Mouse (Mus musculus) spleen, embryonic (tissue): ENCODE results near the gene Theg.

Source experiments
- CTCF ChIA-PET: fragments of 350-600 bp; sonication (Branson Sonifier 250); formaldehyde crosslinking; loops from one replicate; lab custom pipeline; 2022; lab: Charles Lee

Theg gene

DNA sequence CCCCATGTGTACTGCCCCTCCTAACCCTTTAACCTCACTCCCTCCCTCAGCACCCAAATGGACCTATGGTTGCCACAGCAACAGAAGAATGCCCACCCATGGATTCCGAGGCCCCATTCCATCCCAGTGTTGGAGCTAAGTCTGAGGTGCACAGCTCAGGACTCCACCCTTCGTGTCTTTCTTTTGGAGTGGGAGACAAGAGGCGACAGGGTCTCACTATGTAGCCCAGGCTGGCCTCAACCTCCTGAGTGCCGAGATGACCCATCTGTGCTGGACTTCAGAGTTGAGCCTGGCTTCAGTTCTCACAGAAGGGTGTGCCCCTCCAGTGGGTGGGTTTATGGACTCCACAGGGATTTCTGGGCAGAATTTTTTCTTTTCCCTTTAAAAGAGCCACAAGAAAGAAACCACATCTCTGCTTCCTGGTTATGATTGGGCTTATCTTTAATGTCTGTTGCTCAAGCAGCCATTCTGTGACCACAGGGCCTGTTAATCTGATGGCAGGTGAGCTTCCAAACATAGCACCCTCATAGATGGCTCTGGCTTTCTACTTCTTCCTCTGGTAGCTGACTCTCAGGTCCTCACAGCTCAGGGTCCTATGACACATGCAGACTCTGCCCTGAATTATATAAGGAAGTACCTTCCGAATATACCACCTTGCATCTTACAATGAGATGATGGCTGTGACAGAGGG is at the start of gene Theg:
TSS of gene Theg (minus strand) at position 271 of the 691 bp plus-strand sequence.
- CTCF ChIA-PET: no interaction called here

DNA sequence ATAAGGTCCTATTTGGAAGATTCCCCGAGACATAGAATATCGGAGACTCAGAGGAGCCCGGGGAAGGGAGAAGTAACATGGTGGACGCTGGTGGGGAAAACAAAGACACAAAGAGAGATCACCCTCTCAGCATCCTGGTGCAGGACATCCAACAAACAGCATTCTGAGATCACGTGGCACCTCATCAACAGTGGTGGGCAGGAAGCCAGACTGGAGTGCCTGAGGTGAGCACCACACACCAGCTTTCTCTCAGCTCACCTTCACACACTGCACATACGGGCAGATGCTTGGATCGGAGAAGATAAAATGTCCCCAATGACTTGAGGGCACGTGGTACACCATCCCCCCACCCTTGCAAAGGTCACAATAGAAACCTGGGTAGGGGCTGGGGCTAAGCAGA is 49.2 kb upstream of the Theg start:
- CTCF ChIA-PET: no interaction called here

DNA sequence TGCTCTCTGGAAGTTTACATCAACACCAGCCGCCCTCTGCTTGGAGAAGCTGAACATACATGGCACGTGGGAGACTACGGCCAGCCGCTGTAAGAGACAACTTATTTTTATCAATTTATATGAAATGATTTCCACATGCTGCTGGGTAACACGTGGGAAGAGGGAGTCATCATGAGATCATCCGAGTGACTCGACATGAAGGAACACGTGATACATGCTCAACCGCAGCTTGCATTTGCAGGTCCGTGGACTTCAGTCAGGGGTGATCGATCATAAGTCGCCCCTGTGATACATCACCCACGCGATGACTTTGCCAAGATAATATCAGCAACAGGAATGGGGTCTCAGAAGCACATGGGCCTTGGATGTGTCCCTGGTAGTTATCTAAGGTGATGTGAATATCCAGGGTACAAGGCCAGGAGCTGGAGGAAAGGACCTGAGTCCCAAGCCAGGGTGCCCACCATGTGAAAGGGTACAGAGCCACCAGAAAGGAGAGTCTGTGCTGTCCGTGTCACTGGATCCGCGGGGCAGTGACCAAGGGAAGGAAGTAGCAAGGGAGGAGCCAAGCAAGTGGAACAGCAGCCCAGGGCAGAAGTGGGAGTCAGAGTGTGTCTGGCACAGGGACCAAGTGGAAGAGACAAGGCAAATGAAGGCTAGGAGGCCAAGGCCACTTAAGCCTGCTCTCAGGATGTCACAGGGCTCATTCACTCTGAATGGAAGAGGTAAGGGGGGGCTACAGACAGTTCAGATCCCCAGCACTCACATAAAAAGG is 46.1 kb upstream of the Theg start:
- CTCF ChIA-PET: no interaction called here

DNA sequence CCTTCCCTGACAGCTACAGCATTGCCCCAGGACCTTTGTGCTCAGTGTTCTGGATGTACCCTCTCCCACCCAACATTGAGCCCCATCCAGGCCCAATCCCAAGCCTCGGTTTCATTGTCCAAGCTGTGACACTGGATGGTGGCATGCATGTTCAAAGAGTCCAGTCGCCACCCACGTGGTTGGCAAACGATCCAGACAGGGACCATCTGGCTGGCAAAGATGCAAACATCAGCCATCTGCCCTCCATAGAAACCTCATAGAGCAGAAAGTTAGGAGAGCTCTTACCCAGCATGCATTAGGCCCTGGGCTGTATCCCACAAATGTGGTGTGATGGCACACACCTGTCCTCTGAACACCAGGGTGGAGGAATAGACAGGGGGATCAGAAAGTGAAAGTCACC is 44.3 kb upstream of the Theg start:
- CTCF ChIA-PET: no interaction called here

DNA sequence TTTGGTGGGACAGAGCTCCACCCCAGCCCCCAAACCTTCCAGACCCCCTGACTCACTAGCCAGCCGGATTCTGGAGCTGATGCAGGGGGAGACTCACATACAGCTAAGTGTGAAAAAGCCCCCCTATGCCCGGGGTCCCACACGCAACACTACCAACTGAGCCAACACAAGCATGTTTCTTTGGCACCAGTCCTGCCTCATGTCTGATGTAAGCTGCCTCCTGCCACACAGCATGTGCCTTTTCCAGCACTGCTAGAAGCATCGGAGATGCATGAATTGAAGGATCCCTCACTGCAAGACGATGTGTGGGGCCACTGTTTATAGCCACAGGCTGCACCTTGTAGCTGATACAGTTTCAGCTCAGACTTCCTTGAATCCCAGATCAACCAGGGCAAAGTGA is 41.2 kb upstream of the Theg start:
- CTCF ChIA-PET: no interaction called here

DNA sequence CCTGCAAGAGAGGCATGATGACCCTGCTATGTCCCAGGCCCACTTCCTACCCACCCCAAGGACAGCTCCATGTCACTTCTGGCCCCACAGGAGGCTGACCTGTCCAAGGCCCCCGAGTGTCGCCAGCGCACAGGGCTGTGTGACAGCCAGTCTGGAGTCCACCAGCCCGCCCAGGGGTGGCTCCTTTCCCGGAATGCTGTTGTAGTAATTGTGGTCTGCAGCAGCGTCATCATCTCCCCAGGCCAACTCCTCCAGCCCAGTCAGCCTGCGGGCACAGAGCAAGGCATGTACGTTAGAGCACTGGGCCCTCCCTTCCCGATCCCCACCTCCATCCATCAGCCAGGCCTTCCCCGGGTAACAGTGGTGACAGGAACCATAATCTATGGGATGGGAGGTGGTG is 39.0 kb upstream of the Theg start:
- CTCF ChIA-PET: no interaction called here

DNA sequence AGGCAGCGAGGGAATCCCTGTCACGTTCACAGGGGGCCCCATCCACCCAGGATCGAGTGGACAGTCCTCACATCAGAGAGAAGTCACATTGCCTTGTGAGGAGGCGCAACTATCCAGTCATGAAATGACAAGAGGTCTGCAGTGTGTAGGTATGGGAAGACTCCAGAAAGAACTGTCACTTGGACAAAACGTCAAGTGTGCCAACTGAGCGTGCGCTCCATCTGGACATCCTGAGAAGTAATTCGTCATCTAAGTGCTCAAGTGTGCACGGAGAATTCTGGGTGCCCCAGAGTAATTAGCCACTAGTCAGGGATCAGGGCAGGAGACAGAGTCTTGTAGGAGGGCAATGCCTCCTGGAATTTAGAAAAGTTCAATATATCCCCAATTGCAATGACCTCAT is 38.3 kb upstream of the Theg start:
- CTCF ChIA-PET: no interaction called here

DNA sequence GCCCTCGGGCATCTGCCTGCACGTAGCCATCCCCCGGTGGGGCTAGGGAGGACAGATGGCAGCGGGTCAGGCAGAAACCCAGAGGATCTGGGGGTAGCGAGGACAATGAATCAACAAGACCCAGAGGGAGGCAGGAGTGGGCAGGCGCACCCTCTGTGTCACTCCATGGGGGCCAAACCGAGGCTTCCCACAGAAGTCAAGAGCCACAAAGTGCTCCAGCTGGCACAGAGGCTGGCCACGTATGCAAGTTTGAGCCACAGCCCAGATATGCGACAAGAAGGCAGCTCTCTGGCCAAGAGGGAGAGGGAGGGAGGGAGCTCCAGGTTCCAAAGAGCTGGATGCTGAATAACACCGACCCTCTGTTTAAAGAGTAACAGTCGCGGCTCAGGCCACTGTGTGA is 36.8 kb upstream of the Theg start:
- CTCF ChIA-PET: no interaction called here

DNA sequence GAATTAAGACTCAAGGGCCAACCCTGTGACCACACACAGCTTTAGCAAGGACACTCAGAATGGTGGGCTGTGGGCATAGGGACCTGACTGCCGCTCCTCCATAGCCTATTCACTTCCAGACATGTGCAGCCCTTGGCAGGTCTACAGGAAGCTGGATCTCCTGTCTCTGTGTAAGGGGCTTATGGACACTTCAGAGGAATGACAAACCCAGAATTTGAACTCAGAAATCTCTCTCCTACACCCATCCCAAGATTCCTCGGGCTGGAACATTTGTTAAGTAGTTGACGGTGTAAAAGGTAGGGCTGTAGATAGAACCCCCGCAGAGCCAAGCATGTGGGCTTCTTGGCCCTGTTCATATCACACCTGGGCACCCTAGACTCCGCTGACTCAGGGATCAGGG is 29.2 kb upstream of the Theg start:
- CTCF ChIA-PET: no interaction called here

DNA sequence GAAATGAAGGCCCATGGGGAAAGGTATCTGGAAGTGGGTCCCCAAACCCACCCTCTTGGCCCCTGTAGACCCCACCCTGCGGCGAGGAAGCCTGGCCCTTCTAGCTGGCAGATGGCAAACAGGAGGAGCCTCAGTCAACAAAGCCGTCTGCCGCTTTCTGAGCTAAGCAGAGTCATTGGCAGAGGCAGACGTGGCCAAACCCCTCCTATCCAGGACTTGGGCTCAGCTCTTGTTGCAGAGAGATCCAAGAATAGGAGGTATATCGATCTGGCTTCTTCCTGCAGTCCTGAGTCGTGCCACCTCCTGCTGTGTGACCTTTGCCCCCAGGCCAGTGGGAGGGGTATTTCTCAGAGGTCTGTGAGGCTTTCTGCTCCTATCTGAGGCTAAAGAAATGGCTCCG is 28.7 kb upstream of the Theg start:
- CTCF ChIA-PET: no interaction called here

DNA sequence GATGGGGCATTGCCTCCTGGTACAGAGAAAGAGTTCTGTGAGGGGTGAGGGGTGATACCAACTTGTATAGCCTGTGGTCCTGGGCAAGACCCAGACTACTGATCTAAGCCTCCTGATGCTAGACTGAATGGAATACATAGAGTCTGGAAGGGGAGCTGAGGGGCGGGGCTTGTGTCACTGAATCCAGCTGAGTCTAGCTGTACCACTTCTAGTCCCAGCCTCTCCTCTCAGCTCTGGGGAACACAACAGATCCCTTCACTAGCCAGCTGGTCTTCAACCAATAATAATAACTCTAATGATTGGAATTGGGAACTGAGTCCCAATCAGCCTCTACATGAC is 27.1 kb upstream of the Theg start:
- CTCF ChIA-PET: interaction anchor here (0.5 kb wide), 1 partner anchor 537 kb away, joined by 3 read pairs; no protein-coding TSS in a partner anchor

DNA sequence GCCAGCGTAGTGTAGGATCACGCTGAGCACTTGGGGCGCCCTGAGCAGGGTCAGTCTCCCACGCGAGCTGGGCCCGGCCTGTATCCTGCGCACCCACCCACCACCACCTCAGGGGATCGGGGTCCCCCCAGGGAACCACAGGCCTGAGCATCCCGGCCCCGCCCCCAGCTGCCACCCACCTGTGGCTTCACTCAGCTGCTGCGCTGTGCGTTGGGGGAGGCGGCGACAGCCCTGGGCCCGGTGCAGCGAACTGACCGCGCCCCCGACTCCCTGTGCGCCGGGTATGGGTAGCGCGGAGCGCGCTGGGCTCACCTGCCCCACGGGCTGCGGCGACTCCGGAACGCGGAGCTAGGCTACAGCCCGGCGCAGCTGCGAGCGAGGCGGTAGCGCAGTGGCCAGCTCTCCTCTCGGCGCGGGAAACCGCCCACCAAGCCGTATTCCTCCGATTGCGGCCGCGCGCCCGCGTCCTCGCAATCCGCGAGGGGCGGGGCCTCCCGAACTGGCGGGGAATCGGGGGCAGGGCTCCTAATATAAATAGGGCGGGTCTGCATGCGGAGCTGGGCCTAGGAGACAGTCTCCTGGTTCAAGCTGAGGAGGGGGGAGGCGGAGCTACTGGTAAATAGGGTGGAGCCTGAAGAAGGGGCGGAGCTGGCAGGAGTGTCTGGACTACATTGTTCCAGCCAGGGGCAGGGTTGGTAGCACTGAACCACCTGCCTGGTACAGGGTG is 26.6 kb upstream of the Theg start, which contains the start of gene C2cd4c:
TSS of gene C2cd4c (minus strand) at position 448 of the 727 bp plus-strand sequence.
- CTCF ChIA-PET: interaction anchor here (0.5 kb wide), 1 partner anchor 538 kb away, joined by 3 read pairs; no protein-coding TSS in a partner anchor

DNA sequence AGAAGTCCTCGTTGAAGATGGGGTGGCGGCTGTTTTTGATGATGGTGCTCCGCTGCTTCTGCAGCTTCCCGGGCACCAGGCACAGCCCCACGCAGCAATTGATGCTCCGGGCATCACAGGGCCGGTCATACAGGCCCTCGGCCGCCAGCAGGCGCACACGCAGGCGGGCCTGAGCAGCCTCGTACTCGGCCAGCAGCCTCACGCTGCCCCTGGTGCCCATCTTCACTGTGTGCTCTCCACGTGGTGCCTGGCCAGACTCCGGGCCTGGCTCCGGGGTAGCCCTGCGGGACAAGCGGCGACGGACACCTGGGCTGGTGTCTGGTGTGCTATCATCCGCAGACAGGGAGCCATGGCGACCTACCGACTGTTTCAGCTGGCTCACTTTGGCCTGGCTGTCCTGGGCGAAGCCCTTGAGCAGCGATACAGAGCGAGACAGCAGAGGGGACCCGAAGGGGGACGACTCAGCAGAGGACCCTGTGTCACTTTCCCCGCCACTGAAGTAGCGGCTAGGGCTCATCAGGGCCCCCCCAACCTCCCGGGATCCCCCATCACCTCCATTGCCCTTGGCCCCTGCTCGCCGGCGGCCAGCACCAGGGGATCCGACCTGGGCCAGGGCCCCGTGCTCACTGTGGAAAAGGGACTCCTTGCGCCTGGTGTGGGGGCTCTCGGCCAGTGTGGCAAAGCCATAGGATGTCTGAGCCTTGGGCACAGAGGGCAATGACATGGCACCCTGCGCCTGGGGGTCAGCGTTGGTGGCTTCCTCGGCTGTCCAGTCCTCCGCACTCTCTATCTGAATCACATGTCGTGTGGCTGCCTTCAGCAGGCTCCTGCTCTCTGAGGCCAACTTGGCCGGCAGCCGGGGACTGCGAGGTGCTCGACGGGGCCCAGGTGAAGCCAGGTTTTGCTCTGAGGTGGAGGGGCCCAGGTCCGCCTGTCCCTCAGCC is 25.3 kb upstream of the Theg start:
- CTCF ChIA-PET: no interaction called here

DNA sequence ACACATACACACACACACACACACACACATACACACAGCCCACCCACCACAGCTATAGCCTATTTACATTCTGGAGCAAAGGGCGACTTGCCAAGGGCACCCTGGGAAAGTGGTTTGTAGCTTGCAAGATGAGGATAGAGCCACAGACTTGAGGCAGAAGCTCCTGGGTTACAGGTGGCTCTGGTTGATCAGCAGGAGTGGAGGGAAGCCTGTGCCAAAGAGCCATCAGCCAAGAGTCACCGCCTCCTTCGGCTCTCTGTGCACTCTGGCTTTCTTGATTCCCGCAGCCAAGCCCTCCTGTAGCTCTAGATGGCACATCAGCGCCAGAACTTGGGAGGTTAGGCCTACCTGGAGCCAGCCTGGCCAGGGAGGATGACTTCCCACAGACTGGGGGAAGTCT is 24.2 kb upstream of the Theg start:
- CTCF ChIA-PET: no interaction called here

DNA sequence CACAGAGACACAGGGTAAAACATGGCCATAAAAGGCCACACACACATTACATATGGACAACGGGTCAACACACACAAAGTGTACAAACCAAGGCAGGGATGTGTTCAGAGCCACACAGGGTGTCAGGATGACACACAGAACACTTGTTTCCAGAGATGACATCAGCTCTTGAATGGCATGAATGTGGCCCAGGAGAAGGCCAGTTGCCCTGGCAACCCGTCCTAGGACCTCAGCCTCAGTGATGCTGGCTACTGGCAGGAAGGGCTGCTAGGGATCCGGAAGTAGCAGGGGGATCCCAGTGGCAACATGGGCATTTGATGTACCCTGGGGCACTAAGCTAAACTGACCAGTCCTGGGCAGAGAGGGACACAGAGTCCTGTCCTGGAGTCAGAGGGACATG is 22.1 kb upstream of the Theg start:
- CTCF ChIA-PET: no interaction called here

DNA sequence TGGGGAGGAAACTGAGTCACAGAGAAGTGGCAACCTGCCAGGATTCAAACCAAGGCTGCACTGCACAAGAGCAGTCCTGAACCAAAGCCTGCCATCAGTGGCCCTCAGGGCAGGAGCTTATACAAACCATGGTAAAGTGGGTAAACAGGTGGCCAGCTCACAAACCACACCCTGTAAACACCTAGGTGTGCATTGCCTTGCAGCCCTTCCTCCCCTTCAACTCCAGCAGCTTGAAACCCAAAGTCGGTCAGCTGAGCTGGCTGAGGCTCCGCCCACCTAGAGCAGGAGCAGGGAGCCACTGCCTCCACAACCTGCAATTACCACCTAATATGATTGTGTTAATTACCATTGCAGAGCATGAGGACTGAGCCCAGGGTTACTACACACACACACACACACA is 20.8 kb upstream of the Theg start:
- CTCF ChIA-PET: no interaction called here

DNA sequence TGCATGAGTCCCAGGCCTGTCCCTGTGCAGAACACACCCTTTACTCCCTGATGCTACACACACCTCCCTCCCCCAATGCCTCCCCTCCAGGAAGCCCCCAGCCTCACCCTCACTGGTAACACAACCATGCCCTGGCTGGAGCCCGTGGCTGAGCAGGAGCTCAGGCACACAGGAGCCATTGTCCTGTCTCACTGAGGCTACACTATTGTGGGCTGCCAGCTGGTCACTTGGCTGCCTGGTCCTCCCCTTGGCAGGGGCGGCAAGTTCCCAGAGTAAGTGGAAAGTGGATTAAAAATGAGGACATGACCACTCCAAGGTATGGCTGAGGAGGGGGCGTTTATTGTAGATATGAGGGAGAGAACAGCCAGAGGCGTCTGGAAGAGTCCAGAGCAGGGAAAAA is 19.4 kb upstream of the Theg start:
- CTCF ChIA-PET: no interaction called here

DNA sequence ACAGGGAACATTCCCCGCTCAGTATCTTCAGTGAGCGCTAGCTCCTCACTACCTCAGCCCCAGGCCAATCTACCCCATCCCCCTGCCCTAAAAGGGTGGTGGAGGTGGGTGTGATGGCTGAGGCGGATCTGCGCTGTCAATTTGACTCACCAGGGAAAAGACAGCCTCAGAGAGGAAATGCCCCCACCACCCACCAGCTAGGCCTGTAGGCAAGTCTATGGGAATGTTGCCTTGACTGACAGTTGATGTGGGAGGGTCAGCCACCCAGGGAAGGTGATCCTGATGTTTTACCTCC is 10.8 kb upstream of the Theg start:
- CTCF ChIA-PET: no interaction called here

DNA sequence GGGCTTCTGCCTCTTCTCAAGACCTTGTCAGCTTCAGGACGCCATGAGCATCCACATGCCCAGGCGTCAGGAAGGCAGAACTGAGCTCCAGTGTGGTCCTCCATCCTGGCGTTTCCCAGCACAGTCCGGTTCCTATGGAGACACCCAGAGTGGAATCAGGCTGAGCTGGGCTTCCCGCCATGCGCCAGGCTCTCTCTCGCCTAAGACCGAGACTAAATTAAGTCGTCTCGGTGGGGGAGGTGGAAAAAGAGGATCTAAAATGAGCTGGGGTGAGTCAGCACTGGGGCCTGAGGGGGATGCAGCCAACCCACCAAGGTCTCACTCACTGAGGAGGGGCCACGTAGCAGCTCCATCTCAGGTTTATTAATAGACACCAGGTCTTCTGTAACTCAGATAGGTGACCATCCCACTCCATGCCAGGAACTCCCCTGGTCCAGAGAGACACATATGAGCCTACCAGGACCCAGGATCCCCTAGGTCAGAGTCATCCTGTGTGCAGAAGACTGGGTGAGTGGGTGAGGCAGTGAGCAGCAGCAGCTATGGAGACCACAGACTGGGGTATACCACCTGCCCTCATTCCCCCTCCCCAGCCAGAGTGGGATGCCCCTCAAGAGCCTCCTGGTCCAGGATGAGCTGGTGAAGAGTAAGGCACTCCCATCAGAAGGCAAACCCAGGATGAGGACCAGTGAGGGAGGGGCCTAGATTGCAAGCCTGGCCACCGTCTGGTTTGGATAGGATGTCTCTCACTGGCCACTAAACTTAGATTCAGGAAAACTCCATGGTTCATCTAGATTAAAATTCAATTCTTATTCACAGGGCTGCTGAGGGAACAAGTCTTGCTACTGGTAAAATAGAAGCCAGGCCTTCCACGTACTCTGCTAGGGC is 10.2 kb upstream of the Theg start:
- CTCF ChIA-PET: interaction anchor here (1.2 kb wide), 1 partner anchor 14 kb away, joined by 7 read pairs; no protein-coding TSS in a partner anchor

DNA sequence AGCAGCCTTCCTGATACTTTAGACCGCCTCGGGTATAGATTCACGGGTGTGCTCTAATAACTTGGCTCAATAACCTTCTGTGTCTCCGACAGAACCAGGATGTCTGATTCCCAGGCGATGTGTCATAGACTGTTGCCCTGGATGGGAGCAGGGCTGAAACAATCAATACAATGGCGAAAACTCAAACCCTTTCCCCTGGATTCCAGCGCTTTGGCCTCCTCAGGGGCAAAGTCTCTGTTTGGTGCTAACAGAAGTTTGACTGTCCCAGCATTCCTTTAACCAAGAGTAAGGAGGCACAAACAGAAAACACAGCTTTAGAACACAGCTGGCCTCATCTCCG is 8.4 kb upstream of the Theg start:
- CTCF ChIA-PET: interaction anchor here (0.7 kb wide), 1 partner anchor 56 kb away, joined by 3 read pairs; no protein-coding TSS in a partner anchor
